Mouse (Mus musculus): ENCODE data around the gene Usp25.

GRCm38 (mm10) chr16:77028687-77029417, 15.3 kb downstream of the Usp25 start:
- TF ChIP-seq CTCF (IDR thresholded peaks at IDR 0.05; ENCODE audit: borderline replicate concordance, insufficient read depth, low read length) (no peak), POLR2A (IDR thresholded peaks at IDR 0.05; ENCODE audit: low read depth, low read length) (no peak)
